Mouse (Mus musculus): Measurements from ENCODE around the gene Zfp882.

Gene Zfp882

GRCm38 (mm10) chr8:71951436-71952161 is 43.2 kb downstream of the Zfp882 start:
- in situ Hi-C loops (cut with MboI, MseI), result loop anchor here (5.0 kb wide), 1 partner anchor 74 kb away; no protein-coding TSS in a partner anchor

DNA sequence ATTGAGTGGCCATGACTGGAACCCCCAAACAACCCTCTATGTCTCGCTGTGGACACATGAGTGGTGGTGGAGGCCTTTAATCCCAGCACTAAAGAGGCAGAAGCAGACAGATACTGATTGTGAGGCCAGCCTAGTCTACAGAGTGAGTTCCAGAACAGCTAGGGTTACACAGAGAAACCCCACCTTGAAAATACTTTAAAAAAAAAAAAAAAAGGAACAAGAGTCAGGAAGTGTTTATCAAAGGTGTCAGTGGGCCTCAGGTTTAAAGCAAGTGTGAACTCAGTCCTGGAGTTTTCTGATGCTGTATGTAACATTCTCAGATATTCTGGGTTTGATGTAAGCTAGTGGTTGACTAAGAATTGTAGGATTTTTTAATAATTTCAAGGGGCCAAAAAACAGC is 44.1 kb downstream of the Zfp882 start:
- in situ Hi-C loops (cut with MboI, MseI), result loop anchor here (5.0 kb wide), 1 partner anchor 75 kb away; no protein-coding TSS in a partner anchor

DNA sequence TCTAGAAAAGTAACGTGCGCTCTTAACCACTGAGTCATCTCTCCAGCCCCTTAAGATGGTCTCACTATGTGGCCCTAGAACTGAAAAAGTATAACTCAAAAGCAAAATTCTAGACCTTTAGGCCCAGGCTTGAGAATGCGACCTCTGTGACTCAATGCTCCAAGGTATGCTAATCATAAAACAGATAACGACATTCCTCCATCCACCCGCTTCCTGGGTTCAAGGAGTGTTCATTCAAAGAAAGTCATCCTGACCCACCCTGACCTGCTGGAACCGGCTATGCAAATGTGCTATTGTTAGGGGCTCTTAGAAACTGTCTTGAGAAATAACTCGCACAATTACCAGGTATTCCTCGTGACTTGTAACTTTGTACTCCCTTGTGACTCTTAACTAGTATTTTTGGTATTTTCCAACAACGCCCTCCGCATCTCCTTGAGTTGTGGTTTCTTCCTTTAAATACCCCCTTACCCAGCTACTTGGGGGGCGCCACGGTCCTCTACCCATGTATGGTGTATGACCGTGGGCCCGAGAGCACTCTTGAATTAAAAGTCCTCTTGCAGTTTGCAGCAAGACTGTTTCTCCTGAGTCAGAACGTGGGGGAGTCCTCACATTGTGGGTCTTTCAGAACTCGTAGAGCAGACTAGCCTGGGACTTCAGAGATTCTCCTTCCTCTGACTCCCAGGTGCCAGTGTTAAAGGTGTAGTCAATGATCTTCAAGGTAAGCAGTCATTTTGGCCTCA is 44.7 kb downstream of the Zfp882 start:
- in situ Hi-C loops (cut with MboI, MseI), result loop anchor here (5.0 kb wide), 1 partner anchor 76 kb away; no protein-coding TSS in a partner anchor

GRCm38 (mm10) chr8:71954666-71955065 is 46.3 kb downstream of the Zfp882 start:
- in situ Hi-C loops (cut with MboI, MseI), result loop anchor here (5.0 kb wide), 1 partner anchor 77 kb away; no protein-coding TSS in a partner anchor

- in situ Hi-C loops (cut with MboI, MseI), result no loop called here
These were observed 52.1 kb downstream of the Zfp882 start for GRCm38 (mm10) chr8:71960483-71960882.

- in situ Hi-C loops (cut with MboI, MseI), result no loop called here
These were observed 53.4 kb downstream of the Zfp882 start for GRCm38 (mm10) chr8:71961796-71962195.

DNA sequence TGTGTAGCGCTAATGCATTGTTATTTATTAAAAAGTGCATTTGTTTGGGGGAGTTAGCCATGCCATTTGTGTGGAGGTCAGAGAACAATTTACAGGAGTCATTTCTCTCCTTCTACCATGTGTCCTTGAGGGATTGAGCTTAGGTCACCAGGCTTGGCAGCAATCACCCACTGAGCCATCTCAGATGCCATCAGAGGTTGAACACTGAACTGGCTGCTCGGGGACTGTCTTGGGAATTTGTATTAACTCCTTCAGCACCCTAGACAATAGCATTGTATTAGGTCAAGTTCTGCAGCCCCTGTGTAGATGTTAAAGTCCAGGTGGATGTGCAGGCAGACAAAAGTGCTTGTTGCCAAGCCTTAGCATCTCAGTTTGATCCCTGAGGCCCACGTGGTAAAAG is 55.6 kb downstream of the Zfp882 start:
- in situ Hi-C loops (cut with MboI, MseI), result no loop called here

- in situ Hi-C loops (cut with MboI, MseI), result no loop called here
These were observed 56.8 kb downstream of the Zfp882 start for GRCm38 (mm10) chr8:71965166-71965565.

Data from T-helper 2 cell (primary cell).